Mouse (Mus musculus): Measurements from ENCODE around the gene Cenps. TPM values are rescaled to one million over a fixed set of nuclear protein-coding genes. Genes with fewer than 3 reads are reported as not detected.
"Not testable (repeated sequence)": the region's sequence is repeated elsewhere in the genome, so short reads cannot be mapped to it uniquely, and the experiment has no call there.

Cenps gene
- polyA plus RNA-seq, 1 experiment from 2014 or later = 40.6 TPM

GRCm38 (mm10) chr4:149100449-149100848, 37.0 kb downstream of the Cenps start:
- not testable (repeated sequence) for H3K9me3 ChIP-seq (replicated peaks); H3K4me2 ChIP-seq; H3K27ac ChIP-seq; H3K4me3 ChIP-seq (replicated peaks); H3K9ac ChIP-seq; H3K36me3 ChIP-seq; H3K27me3 ChIP-seq; ATAC-seq (replicated peaks; ENCODE audit: low FRiP score)
- peaks cover 31% of the 10 kb centered on the region for H3K4me1 ChIP-seq
- 86% methylated on average over 12 of the region's 12 CpGs for whole genome bisulfite sequencing

DNA sequence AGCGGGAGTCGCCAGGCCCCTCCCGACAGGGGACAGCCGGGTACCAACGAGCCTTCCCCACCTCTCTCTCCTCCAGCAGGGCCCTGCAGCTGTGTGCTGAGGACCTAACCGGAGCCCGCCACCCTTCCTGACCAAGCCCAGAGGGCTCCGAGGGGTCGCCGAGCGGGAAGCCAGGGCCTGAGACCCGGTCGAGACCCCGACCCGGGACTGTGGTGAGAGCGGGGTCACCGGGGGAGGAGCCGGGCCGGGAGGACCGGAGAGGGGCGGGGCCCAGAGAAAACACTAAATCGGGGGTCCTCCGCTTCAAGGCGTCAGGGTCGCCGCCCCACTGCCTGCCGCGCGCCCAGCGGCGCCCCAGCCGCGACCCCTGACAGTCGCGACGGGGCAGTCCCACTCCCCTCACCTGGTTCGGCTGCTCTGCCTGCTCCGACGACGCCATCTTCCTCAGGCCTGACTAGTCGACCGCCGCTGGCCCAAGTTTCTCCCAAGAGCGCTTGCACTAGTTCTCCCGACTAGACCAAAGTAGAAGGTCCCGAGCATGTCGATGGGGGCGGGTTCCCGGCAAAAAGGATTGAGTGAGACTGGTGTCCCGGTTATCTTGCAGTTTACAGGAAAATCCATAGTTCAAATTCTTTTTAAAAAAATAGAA, 37.9 kb downstream of the Cenps start, which contains the start of gene Pex14:
TSS of gene Pex14 (minus strand) at position 508 of the 649 bp plus-strand sequence.
- peak within 1 kb of the TSS; percentile 92 for H3K4me2 ChIP-seq
- H3K9me3 ChIP-seq (replicated peaks) = no peaks in the 10 kb centered on the region
- peaks cover 24% of the 10 kb centered on the region for H3K4me1 ChIP-seq
- H3K36me3 ChIP-seq = peaks cover 2% of the 10 kb centered on the region; the same call in 1 of the 2 replicates
- H3K27me3 ChIP-seq = no peaks in the 10 kb centered on the region
- ATAC-seq (replicated peaks; ENCODE audit: low FRiP score) = peak; percentile 84
- peak within 1 kb of the TSS; percentile 71 for H3K27ac ChIP-seq
- WGBS = under 1% methylated on average over 48 of the region's 50 CpGs
- peak within 1 kb of the TSS; percentile 90 for H3K9ac ChIP-seq
- H3K4me3 ChIP-seq (replicated peaks) = peak within 1 kb of the TSS; percentile 100

GRCm38 (mm10) chr4:149098571-149098970, 38.9 kb downstream of the Cenps start:
- H3K36me3 ChIP-seq = peaks cover 11% of the 10 kb centered on the region; the same call in 1 of the 2 replicates
- peak overlapping the region; percentile 90 for H3K9ac ChIP-seq
- no peaks in the 10 kb centered on the region for H3K9me3 ChIP-seq (replicated peaks)
- peaks cover 22% of the 10 kb centered on the region for H3K4me1 ChIP-seq
- no peak for ATAC-seq (replicated peaks; ENCODE audit: low FRiP score)
- 0 out of 2 replicates have a peak overlapping the region, but pooled peaks have one; percentile 6 for H3K27ac ChIP-seq
- no peaks in the 10 kb centered on the region for H3K27me3 ChIP-seq
- peak overlapping the region; percentile 92 for H3K4me2 ChIP-seq
- WGBS = 4% methylated on average over 11 of the region's 11 CpGs
- peak overlapping the region; percentile 100 for H3K4me3 ChIP-seq (replicated peaks)

- no peaks in the 10 kb centered on the region for H3K27me3 ChIP-seq
- ATAC-seq (replicated peaks; ENCODE audit: low FRiP score) = no peak
- 75% methylated on average over 3 of the region's 3 CpGs for WGBS
These were observed 39.5 kb downstream of the Cenps start for GRCm38 (mm10) chr4:149097956-149098355.

GRCm38 (mm10) chr4:149091364-149091763, 46.1 kb downstream of the Cenps start:
- WGBS = 47% methylated on average over 8 of the region's 8 CpGs

More at GRCm38 (mm10) chr4:149097956-149098355, 39.5 kb downstream of the Cenps start:
- Histone ChIP-seq H3K4me2 (peak overlapping the region; percentile 92), H3K36me3 (peaks cover 14% of the 10 kb centered on the region; the same call in 1 of the 2 replicates), H3K9ac (peak overlapping the region; percentile 90; the same call in 1 of the 2 replicates), H3K9me3 (replicated peaks) (no peaks in the 10 kb centered on the region), H3K27ac (0 out of 2 replicates have a peak overlapping the region, but pooled peaks have one; percentile 6), H3K4me1 (peaks cover 22% of the 10 kb centered on the region), H3K4me3 (replicated peaks) (peak overlapping the region; percentile 100)

DNA sequence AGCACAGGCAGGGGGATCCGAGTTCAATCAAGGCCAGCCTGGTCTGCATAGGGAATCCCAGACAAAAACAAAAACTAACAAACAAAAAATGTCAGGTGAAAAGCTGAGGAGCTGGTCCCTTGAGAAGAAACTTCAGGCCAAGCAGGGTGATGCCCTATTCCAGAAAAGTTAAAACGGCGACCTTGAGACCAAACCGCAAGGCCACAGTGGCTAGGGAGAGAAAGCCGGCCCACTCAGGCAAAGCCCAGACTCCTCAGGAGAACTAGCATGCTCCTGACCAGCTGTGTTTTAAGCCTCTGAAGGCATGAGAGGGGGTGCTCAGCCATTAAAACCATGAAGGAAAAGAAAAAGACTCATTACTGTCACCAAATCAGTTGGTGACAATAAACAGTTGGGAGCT, 52.0 kb downstream of the Cenps start:
- H3K36me3 ChIP-seq = 0 out of 2 replicates have a peak, but pooled peaks cover 4% of the 10 kb centered on the region
- ATAC-seq (replicated peaks; ENCODE audit: low FRiP score) = no peak
- H3K27ac ChIP-seq = no peak overlapping the region
- H3K4me2 ChIP-seq = no peak overlapping the region
- H3K27me3 ChIP-seq = no peaks in the 10 kb centered on the region
- 69% methylated on average over 5 of the region's 5 CpGs for WGBS
- peaks cover 16% of the 10 kb centered on the region for H3K4me1 ChIP-seq
- no peaks in the 10 kb centered on the region for H3K9me3 ChIP-seq (replicated peaks)
- H3K9ac ChIP-seq = no peak overlapping the region
- H3K4me3 ChIP-seq (replicated peaks) = no peak overlapping the region

More at GRCm38 (mm10) chr4:149091364-149091763, 46.1 kb downstream of the Cenps start:
- no peak overlapping the region for H3K27ac ChIP-seq
- no peak overlapping the region for H3K4me2 ChIP-seq
- peaks cover 24% of the 10 kb centered on the region for H3K36me3 ChIP-seq
- ATAC-seq (replicated peaks; ENCODE audit: low FRiP score) = no peak
- no peaks in the 10 kb centered on the region for H3K27me3 ChIP-seq
- 0 out of 2 replicates have a peak, but pooled peaks cover 2% of the 10 kb centered on the region for H3K9me3 ChIP-seq (replicated peaks)
- H3K4me1 ChIP-seq = peaks cover 9% of the 10 kb centered on the region
- H3K4me3 ChIP-seq (replicated peaks) = no peak overlapping the region
- H3K9ac ChIP-seq = no peak overlapping the region

GRCm38 (mm10) chr4:149081528-149081927, 55.9 kb downstream of the Cenps start:
- Histone ChIP-seq H3K27ac (0 out of 2 replicates have a peak overlapping the region, but pooled peaks have one; percentile 6), H3K4me2 (no peak overlapping the region), H3K9me3 (replicated peaks) (no peaks in the 10 kb centered on the region), H3K4me3 (replicated peaks) (no peak overlapping the region), H3K4me1 (peaks cover 25% of the 10 kb centered on the region), H3K9ac (no peak overlapping the region), H3K27me3 (no peaks in the 10 kb centered on the region), H3K36me3 (0 out of 2 replicates have a peak, but pooled peaks cover 4% of the 10 kb centered on the region)
- peak; percentile 74 for ATAC-seq (replicated peaks; ENCODE audit: low FRiP score)
- 64% methylated on average over 17 of the region's 17 CpGs for WGBS

- WGBS = 88% methylated on average over 8 of the region's 8 CpGs
- no peak for ATAC-seq (replicated peaks; ENCODE audit: low FRiP score)
- no peaks in the 10 kb centered on the region for H3K27me3 ChIP-seq
- H3K36me3 ChIP-seq = peaks cover 9% of the 10 kb centered on the region
- H3K4me2 ChIP-seq = no peak overlapping the region
- no peak overlapping the region for H3K4me3 ChIP-seq (replicated peaks)
- H3K9ac ChIP-seq = no peak overlapping the region
- no peaks in the 10 kb centered on the region for H3K9me3 ChIP-seq (replicated peaks)
- no peak overlapping the region for H3K27ac ChIP-seq
- peaks cover 27% of the 10 kb centered on the region for H3K4me1 ChIP-seq
These were observed 57.3 kb downstream of the Cenps start for GRCm38 (mm10) chr4:149080111-149080510.

DNA sequence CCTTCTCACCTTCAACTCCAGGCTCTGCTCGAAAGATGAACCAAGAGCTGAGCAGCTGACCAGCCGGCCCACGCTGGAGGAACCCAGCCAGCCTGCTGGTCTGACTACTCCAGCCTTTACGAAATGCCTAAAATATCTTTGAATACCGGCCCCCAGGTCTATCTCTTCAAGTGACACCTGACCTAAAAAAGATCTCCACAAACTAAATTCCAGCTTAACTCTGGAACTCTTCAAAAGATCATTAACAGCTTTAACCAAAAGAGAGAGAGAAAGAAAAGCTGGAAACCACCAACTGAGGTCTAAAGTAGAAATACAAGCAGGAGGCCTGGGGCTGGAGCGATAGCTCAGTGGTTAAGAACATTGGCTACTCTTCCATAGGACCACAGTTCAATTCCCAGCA, 57.8 kb downstream of the Cenps start:
- H3K4me2 ChIP-seq = no peak overlapping the region
- 76% methylated on average over 6 of the region's 6 CpGs for WGBS
- ATAC-seq (replicated peaks; ENCODE audit: low FRiP score) = no peak
- H3K9me3 ChIP-seq (replicated peaks) = no peaks in the 10 kb centered on the region
- H3K27ac ChIP-seq = no peak overlapping the region
- no peak overlapping the region for H3K4me3 ChIP-seq (replicated peaks)
- peaks cover 14% of the 10 kb centered on the region for H3K36me3 ChIP-seq
- no peaks in the 10 kb centered on the region for H3K27me3 ChIP-seq
- H3K9ac ChIP-seq = no peak overlapping the region
- peaks cover 24% of the 10 kb centered on the region for H3K4me1 ChIP-seq

- no peak overlapping the region for H3K4me2 ChIP-seq
- WGBS = 34% methylated on average over 4 of the region's 4 CpGs
- no peak overlapping the region for H3K27ac ChIP-seq
- no peak for ATAC-seq (replicated peaks; ENCODE audit: low FRiP score)
- no peaks in the 10 kb centered on the region for H3K9me3 ChIP-seq (replicated peaks)
- peaks cover 24% of the 10 kb centered on the region for H3K4me1 ChIP-seq
- no peak overlapping the region for H3K9ac ChIP-seq
- no peaks in the 10 kb centered on the region for H3K27me3 ChIP-seq
- H3K36me3 ChIP-seq = peaks cover 13% of the 10 kb centered on the region
- H3K4me3 ChIP-seq (replicated peaks) = no peak overlapping the region
These were observed 59.2 kb downstream of the Cenps start for GRCm38 (mm10) chr4:149078261-149078660.

Data from kidney, embryonic 15.5 days (tissue).